Mouse (Mus musculus) heart, postnatal 4 days (tissue): ENCODE results near the gene Gm26727. TPM values are rescaled to one million over a fixed set of nuclear protein-coding genes. Genes with fewer than 3 reads are reported as not detected.
"Not testable (repeated sequence)": the region's sequence is repeated elsewhere in the genome, so short reads cannot be mapped to it uniquely, and the experiment has no call there.

Source experiments
- DNase-seq: peaks from one replicate; pipeline ENCODE4 v3.0.0; 2021
- total RNA-seq, 2 experiments: library from RNA; stranded (reverse); gene quantifications; 2 replicates each; pipeline ENCODE4 v1.2.3; 2021

The Gm26727 gene
- not detected for total RNA-seq

GRCm38 (mm10) chr2:67433081-67433480, at the start of gene Gm26727:
Gm26727 (minus strand) TSS chr2:67433181.
- no peak for DNase-seq

GRCm38 (mm10) chr2:67481051-67481450, 48.1 kb upstream of the Gm26727 start:
- no peak for DNase-seq

- DNase-seq, result peak; percentile 68
Measured at GRCm38 (mm10) chr2:67477753-67478152, 44.8 kb upstream of the Gm26727 start.

DNA sequence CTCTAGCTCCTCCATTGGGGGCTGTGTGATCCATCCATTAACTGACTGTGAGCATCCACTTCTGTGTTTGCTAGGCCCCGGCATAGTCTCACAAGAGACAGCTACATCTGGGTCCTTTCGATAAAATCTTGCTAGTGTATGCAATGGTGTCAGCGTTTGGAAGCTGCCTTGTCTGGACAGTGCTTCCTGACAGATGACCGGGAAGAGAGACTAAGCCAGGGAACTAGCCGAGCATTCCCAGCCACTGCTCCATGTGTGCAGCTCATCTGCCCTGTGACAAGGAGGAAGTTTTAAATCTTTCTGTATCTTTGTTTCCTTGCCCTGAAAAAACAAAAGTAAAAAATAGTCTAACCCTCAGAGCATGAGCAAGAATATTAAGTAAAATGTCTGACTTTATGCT, 37.0 kb upstream of the Gm26727 start:
- not testable (repeated sequence) for DNase-seq

DNA sequence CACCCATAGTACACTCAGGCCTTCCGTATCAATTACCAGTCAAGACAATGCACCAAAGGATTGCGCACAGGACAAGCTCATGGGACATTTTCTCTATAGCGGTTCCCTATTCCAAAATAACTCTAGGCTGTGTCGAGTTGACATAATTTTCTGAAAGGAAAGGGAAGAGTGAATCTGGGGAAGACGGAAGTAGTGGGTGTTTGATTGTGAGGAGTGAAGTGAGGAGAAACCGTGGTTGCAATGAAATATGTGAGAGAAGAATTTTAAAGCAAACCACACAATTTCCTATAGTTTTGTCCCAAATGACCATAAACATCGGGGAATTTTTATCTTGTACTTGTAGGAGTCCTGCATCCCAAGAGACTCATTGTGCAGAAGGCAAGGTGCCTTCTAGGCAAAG, 34.1 kb upstream of the Gm26727 start:
- DNase-seq, result no peak

- no peak for DNase-seq
Measured at GRCm38 (mm10) chr2:67460857-67461256, 27.9 kb upstream of the Gm26727 start.

DNA sequence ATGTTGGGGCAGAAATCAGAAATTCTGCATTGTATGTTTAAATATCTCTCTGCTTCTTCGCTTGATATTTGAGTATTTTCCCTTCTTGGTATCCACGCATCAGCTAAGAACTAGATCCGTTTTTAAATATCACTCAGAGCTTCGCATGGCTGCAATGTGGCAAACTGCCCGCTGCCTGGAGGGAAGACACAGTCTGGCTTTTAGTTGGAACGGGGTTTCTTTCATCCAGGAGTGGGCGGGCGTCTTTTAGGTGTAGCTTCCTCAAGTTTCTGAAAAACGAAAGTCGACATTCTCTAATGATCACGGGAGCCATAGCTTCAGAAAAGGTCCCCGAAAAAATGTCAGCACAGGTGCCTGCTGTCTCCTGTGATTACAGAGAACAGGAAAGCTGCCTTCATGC, 14.2 kb upstream of the Gm26727 start:
- peak; percentile 32 for DNase-seq

DNA sequence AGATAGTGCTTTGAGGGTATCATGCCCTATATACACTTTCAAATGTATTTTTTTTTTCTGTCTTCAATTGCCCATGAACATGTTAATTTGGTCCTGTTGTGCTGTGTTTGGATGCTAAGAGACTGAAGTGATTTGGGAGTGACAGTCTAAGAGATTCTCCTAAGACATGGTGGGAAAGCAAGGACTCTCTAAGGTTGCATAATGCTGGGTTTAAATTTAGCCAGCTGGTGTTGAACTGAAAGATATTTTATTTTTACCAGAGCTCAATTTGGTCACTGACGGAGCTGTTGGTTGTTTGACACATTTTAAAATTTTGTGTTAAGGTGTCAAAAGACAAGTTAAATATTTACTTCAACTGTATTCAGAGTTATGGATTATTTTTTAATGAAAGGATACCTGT, 13.8 kb upstream of the Gm26727 start:
- DNase-seq, result no peak

DNA sequence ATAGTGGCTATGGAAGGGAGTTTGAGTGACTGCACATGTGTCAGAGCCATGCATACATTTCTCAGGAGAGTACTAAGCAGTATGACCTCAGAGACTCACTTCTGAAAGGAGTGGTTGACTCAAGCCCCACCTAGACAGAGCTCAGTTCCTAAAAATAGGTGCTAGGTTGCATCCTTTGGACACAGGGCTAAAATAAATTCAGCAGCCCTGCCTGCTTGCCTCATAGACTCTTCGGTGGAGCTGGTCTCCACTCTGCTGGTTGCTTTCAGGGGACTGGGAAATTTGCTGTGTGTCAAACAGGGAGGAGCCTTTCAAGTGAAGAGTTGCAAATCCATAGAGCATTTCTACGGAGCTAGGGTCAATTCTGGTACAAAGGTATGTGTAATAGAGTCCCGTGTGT, 12.8 kb upstream of the Gm26727 start, which contains the start of gene Xirp2:
Gene Xirp2, plus strand, starts transcription at position 223 of the 400 bp plus-strand sequence.
- DNase-seq, result peak; percentile 23

DNA sequence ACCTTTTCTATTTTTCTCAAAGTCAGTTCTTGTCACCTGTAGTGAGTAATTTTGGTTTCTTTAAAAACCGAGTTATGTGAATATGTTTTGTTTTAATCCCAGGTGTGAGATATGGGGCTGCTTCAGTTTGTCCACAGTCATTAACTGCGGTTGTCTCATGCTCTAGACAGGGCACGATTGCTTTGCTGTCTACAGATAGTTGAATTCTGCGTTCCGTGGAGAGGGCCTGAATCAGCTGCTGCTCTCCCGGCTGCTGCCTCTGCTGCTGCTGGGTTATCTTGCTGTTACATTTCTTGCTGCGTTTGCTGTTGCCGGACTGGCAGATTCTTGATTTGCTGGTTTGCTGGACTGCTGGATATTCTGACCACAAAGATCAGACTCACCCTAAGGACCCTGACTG, 5.3 kb upstream of the Gm26727 start:
- no peak for DNase-seq

GRCm38 (mm10) chr2:67422799-67423198, 10.2 kb downstream of the Gm26727 start:
- DNase-seq, result no peak

- DNase-seq, result no peak
Measured at GRCm38 (mm10) chr2:67420853-67421252, 12.1 kb downstream of the Gm26727 start.

GRCm38 (mm10) chr2:67413425-67413824, 19.6 kb downstream of the Gm26727 start, which contains the start of gene Gm21830:
Gm21830 (plus strand) TSS chr2:67413725.
- DNase-seq, result not testable (repeated sequence)

Other genes with a start within 250 kb of the Gm26727 start
- gene Gm21830, start 19.5 kb downstream of the Gm26727 start, total RNA-seq, result not detected
- gene Xirp2, start 12.8 kb upstream of the Gm26727 start, total RNA-seq, result 10 to 100 TPM; 36.4 to 37.8 TPM
- gene B3galt1, start 132.7 kb upstream of the Gm26727 start, total RNA-seq, result 1 to 10 TPM; 6.6 to 6.7 TPM